Mouse (Mus musculus) erythroblast, adult 5-6 weeks (primary cell): ENCODE data around the gene Gm10961. TPM values are rescaled to one million over a fixed set of nuclear protein-coding genes. Genes with fewer than 3 reads are reported as not detected.
"Not testable (repeated sequence)": the region's sequence is repeated elsewhere in the genome, so short reads cannot be mapped to it uniquely, and the experiment has no call there.

Source experiments
- ATAC-seq: replicated peaks from 2 replicates; pipeline ENCODE4 v1.8.0; 2016; ENCODE audit warnings: moderate number of reproducible peaks, mild to moderate bottlenecking, moderate TSS enrichment, inconsistent platforms; ENCODE audit not compliant: poor library complexity, low FRiP score, severe bottlenecking
- total RNA-seq, 2 experiments: library from RNA; stranded (forward) in 1 of 2; stranded (reverse) in 1 of 2; fragments of 150-400 nt in 1 of 2; fragments of 200-764, 138-1000 nt in 1 of 2; gene quantifications; 2 replicates each; pipeline versions ENCODE4 v1.2.3 to v1.2.4; 2015 to 2017; ENCODE audit warnings: low replicate concordance in 2 of 2

Gene Gm10961
- total RNA-seq, 2 experiments from 2014 or later, result not detected

GRCm38 (mm10) chr3:107611394-107611793 lies 19.7 kb upstream of the Gm10961 start:
- no peak for ATAC-seq

GRCm38 (mm10) chr3:107612902-107613525 lies 18.1 kb upstream of the Gm10961 start:
- peak; percentile 76 for ATAC-seq

GRCm38 (mm10) chr3:107617800-107618199 lies 13.3 kb upstream of the Gm10961 start:
- no peak for ATAC-seq

- no peak for ATAC-seq
Measured at GRCm38 (mm10) chr3:107619911-107620310, 11.2 kb upstream of the Gm10961 start.

- no peak for ATAC-seq
Measured at GRCm38 (mm10) chr3:107621286-107622075, 9.6 kb upstream of the Gm10961 start.

- no peak for ATAC-seq
Measured at GRCm38 (mm10) chr3:107622537-107622936, 8.6 kb upstream of the Gm10961 start.

- ATAC-seq, result no peak
Measured at GRCm38 (mm10) chr3:107624424-107624823, 6.7 kb upstream of the Gm10961 start.

- no peak for ATAC-seq
Measured at GRCm38 (mm10) chr3:107625536-107625935, 5.6 kb upstream of the Gm10961 start.

GRCm38 (mm10) chr3:107626751-107627150 lies 4.4 kb upstream of the Gm10961 start:
- ATAC-seq, result no peak

GRCm38 (mm10) chr3:107627641-107628040 lies 3.5 kb upstream of the Gm10961 start:
- ATAC-seq, result no peak

GRCm38 (mm10) chr3:107628551-107628950 lies 2.6 kb upstream of the Gm10961 start:
- no peak for ATAC-seq

GRCm38 (mm10) chr3:107629411-107629810 lies 1.7 kb upstream of the Gm10961 start:
- ATAC-seq, result no peak

GRCm38 (mm10) chr3:107631523-107631958 lies 419 bp downstream of the Gm10961 start, which contains the start of gene Strip1:
Gene Strip1 (minus strand): TSS chr3:107631694.
- peak; percentile 97 for ATAC-seq

- no peak for ATAC-seq
Measured at GRCm38 (mm10) chr3:107632786-107633185, 1.7 kb downstream of the Gm10961 start.

GRCm38 (mm10) chr3:107633906-107634305 lies 2.8 kb downstream of the Gm10961 start:
- no peak for ATAC-seq

GRCm38 (mm10) chr3:107635836-107636235 lies 4.7 kb downstream of the Gm10961 start:
- ATAC-seq, result no peak

- ATAC-seq, result no peak
Measured at GRCm38 (mm10) chr3:107636236-107636635, 5.1 kb downstream of the Gm10961 start.

GRCm38 (mm10) chr3:107637606-107638172 lies 6.6 kb downstream of the Gm10961 start:
- ATAC-seq, result no peak

- ATAC-seq, result no peak
Measured at GRCm38 (mm10) chr3:107646947-107647346, 15.8 kb downstream of the Gm10961 start.

GRCm38 (mm10) chr3:107650276-107650675 lies 19.2 kb downstream of the Gm10961 start:
- not testable (repeated sequence) for ATAC-seq

- ATAC-seq, result no peak
Measured at GRCm38 (mm10) chr3:107652968-107653367, 21.8 kb downstream of the Gm10961 start.
